Mouse (Mus musculus): Measurements from ENCODE around the gene Ociad2. TPM values are rescaled to one million over a fixed set of nuclear protein-coding genes. Genes with fewer than 3 reads are reported as not detected.

The Ociad2 gene
- polyA plus RNA-seq, 1 experiment = 3.1 TPM

- H3K36me3 ChIP-seq (ENCODE audit: control insufficient read depth, insufficient read depth, low read length) = no peaks in the 10 kb centered on the region
- 77% methylated on average over 10 of the region's 10 CpGs for WGBS
- DNase-seq = no peak
These were observed 28.1 kb upstream of the Ociad2 start for GRCm38 (mm10) chr5:73368845-73369447.

GRCm38 (mm10) chr5:73367906-73368305 lies 27.1 kb upstream of the Ociad2 start:
- TF ChIP-seq CTCF (IDR thresholded peaks at IDR 0.05; ENCODE audit: borderline replicate concordance, control insufficient read depth, extremely low read depth, insufficient read depth, low read length, poor library complexity) (no peak), POLR2A (IDR thresholded peaks at IDR 0.05; ENCODE audit: control insufficient read depth, extremely low read depth, insufficient read depth, low read length, poor library complexity) (no peak)
- Histone ChIP-seq H3K4me1 (replicated peaks; ENCODE audit: control insufficient read depth, insufficient read depth, low read length) (no peaks in the 10 kb centered on the region), H3K27ac (ENCODE audit: control insufficient read depth, insufficient read depth, low read length) (no peak overlapping the region; the same call in 1 of the 2 replicates), H3K36me3 (ENCODE audit: control insufficient read depth, insufficient read depth, low read length) (no peaks in the 10 kb centered on the region), H3K27me3 (ENCODE audit: control insufficient read depth, insufficient read depth, low read length) (no peaks in the 10 kb centered on the region), H3K4me3 (ENCODE audit: control insufficient read depth, insufficient read depth, low read length) (no peak overlapping the region)
- no peak for DNase-seq
- 93% methylated on average over 4 of the region's 4 CpGs for WGBS

More at GRCm38 (mm10) chr5:73368845-73369447, 28.1 kb upstream of the Ociad2 start:
- H3K27me3 ChIP-seq (ENCODE audit: control insufficient read depth, insufficient read depth, low read length) = no peaks in the 10 kb centered on the region
- TF ChIP-seq CTCF (IDR thresholded peaks at IDR 0.05; ENCODE audit: borderline replicate concordance, control insufficient read depth, extremely low read depth, insufficient read depth, low read length, poor library complexity) (no peak), POLR2A (IDR thresholded peaks at IDR 0.05; ENCODE audit: control insufficient read depth, extremely low read depth, insufficient read depth, low read length, poor library complexity) (no peak)
- 0 out of 2 replicates have a peak, but pooled peaks cover 2% of the 10 kb centered on the region for H3K4me1 ChIP-seq (replicated peaks; ENCODE audit: control insufficient read depth, insufficient read depth, low read length)
- H3K4me3 ChIP-seq (ENCODE audit: control insufficient read depth, insufficient read depth, low read length) = no peak overlapping the region
- no peak overlapping the region for H3K27ac ChIP-seq (ENCODE audit: control insufficient read depth, insufficient read depth, low read length)

- H3K4me3 ChIP-seq (ENCODE audit: control insufficient read depth, insufficient read depth, low read length) = no peak overlapping the region
- H3K36me3 ChIP-seq (ENCODE audit: control insufficient read depth, insufficient read depth, low read length) = no peaks in the 10 kb centered on the region
- H3K4me1 ChIP-seq (replicated peaks; ENCODE audit: control insufficient read depth, insufficient read depth, low read length) = no peaks in the 10 kb centered on the region
- DNase-seq = no peak
- no peaks in the 10 kb centered on the region for H3K27me3 ChIP-seq (ENCODE audit: control insufficient read depth, insufficient read depth, low read length)
- no peak for TF ChIP-seq POLR2A (IDR thresholded peaks at IDR 0.05; ENCODE audit: control insufficient read depth, extremely low read depth, insufficient read depth, low read length, poor library complexity)
- no peak for TF ChIP-seq CTCF (IDR thresholded peaks at IDR 0.05; ENCODE audit: borderline replicate concordance, control insufficient read depth, extremely low read depth, insufficient read depth, low read length, poor library complexity)
- WGBS = 93% methylated on average over 2 of the region's 2 CpGs
- H3K27ac ChIP-seq (ENCODE audit: control insufficient read depth, insufficient read depth, low read length) = no peak overlapping the region
These were observed 23.5 kb upstream of the Ociad2 start for GRCm38 (mm10) chr5:73364107-73364864.

- TF ChIP-seq POLR2A (IDR thresholded peaks at IDR 0.05; ENCODE audit: control insufficient read depth, extremely low read depth, insufficient read depth, low read length, poor library complexity) (no peak), CTCF (IDR thresholded peaks at IDR 0.05; ENCODE audit: borderline replicate concordance, control insufficient read depth, extremely low read depth, insufficient read depth, low read length, poor library complexity) (no peak)
- H3K4me1 ChIP-seq (replicated peaks; ENCODE audit: control insufficient read depth, insufficient read depth, low read length) = no peaks in the 10 kb centered on the region
- no peaks in the 10 kb centered on the region for H3K36me3 ChIP-seq (ENCODE audit: control insufficient read depth, insufficient read depth, low read length)
- H3K27me3 ChIP-seq (ENCODE audit: control insufficient read depth, insufficient read depth, low read length) = no peaks in the 10 kb centered on the region
- WGBS = 93% methylated on average over 5 of the region's 5 CpGs
- no peak for DNase-seq
- no peak overlapping the region for H3K4me3 ChIP-seq (ENCODE audit: control insufficient read depth, insufficient read depth, low read length)
- H3K27ac ChIP-seq (ENCODE audit: control insufficient read depth, insufficient read depth, low read length) = no peak overlapping the region
These were observed 22.0 kb upstream of the Ociad2 start for GRCm38 (mm10) chr5:73362791-73363190.

GRCm38 (mm10) chr5:73362338-73362737 lies 21.5 kb upstream of the Ociad2 start:
- DNase-seq = no peak
- no peaks in the 10 kb centered on the region for H3K4me1 ChIP-seq (replicated peaks; ENCODE audit: control insufficient read depth, insufficient read depth, low read length)
- no peak for TF ChIP-seq POLR2A (IDR thresholded peaks at IDR 0.05; ENCODE audit: control insufficient read depth, extremely low read depth, insufficient read depth, low read length, poor library complexity)
- no peak for TF ChIP-seq CTCF (IDR thresholded peaks at IDR 0.05; ENCODE audit: borderline replicate concordance, control insufficient read depth, extremely low read depth, insufficient read depth, low read length, poor library complexity)
- no peaks in the 10 kb centered on the region for H3K36me3 ChIP-seq (ENCODE audit: control insufficient read depth, insufficient read depth, low read length)
- 83% methylated on average over 7 of the region's 7 CpGs for WGBS
- no peak overlapping the region for H3K27ac ChIP-seq (ENCODE audit: control insufficient read depth, insufficient read depth, low read length)
- H3K4me3 ChIP-seq (ENCODE audit: control insufficient read depth, insufficient read depth, low read length) = no peak overlapping the region
- H3K27me3 ChIP-seq (ENCODE audit: control insufficient read depth, insufficient read depth, low read length) = no peaks in the 10 kb centered on the region

- Histone ChIP-seq H3K4me1 (replicated peaks; ENCODE audit: control insufficient read depth, insufficient read depth, low read length) (no peaks in the 10 kb centered on the region), H3K27ac (ENCODE audit: control insufficient read depth, insufficient read depth, low read length) (no peak overlapping the region)
These were observed 19.4 kb upstream of the Ociad2 start for GRCm38 (mm10) chr5:73360240-73360639.

More at GRCm38 (mm10) chr5:73360240-73360639, 19.4 kb upstream of the Ociad2 start:
- H3K36me3 ChIP-seq (ENCODE audit: control insufficient read depth, insufficient read depth, low read length) = no peaks in the 10 kb centered on the region
- WGBS = 55% methylated on average over 12 of the region's 12 CpGs
- no peak overlapping the region for H3K4me3 ChIP-seq (ENCODE audit: control insufficient read depth, insufficient read depth, low read length)
- no peak for TF ChIP-seq POLR2A (IDR thresholded peaks at IDR 0.05; ENCODE audit: control insufficient read depth, extremely low read depth, insufficient read depth, low read length, poor library complexity)
- TF ChIP-seq CTCF (IDR thresholded peaks at IDR 0.05; ENCODE audit: borderline replicate concordance, control insufficient read depth, extremely low read depth, insufficient read depth, low read length, poor library complexity) = no peak
- no peaks in the 10 kb centered on the region for H3K27me3 ChIP-seq (ENCODE audit: control insufficient read depth, insufficient read depth, low read length)
- DNase-seq = no peak
